Mouse (Mus musculus) MEL (cell line): ENCODE results near the gene Palm.

Experiments used
- BHLHE40 ChIP-seq: IDR thresholded peaks from 2 replicates; pipeline ENCODE4 v1.6.1; 2012; ENCODE audit warnings: low read depth, mild to moderate bottlenecking, inconsistent platforms, low read length, improper control_type of control experiment, borderline replicate concordance
- CTCF ChIP-seq, 3 experiments: IDR thresholded peaks in 2 of 3; conservative IDR thresholded peaks in 1 of 3; 2 replicates each; pipeline ENCODE4 v1.5.1; 2011 to 2012; ENCODE audit warnings: low read length in 3 of 3, low read depth in 2 of 3, mild to moderate bottlenecking in 2 of 3, improper control_type of control experiment in 1 of 3, inconsistent platforms in 1 of 3, mixed read lengths in 1 of 3, moderate library complexity in 1 of 3; ENCODE audit not compliant: control insufficient read depth in 1 of 3, insufficient read depth in 1 of 3, poor library complexity in 1 of 3, severe bottlenecking in 1 of 3
- EP300 ChIP-seq, 2 experiments: IDR thresholded peaks; 2 replicates each; pipeline ENCODE4 v1.6.1; 2011; ENCODE audit warnings: improper control_type of control experiment in 2 of 2, low read length in 2 of 2, low read depth in 1 of 2, mild to moderate bottlenecking in 1 of 2
- GATA1 ChIP-seq: IDR thresholded peaks from 2 replicates; pipeline ENCODE4 v1.6.1; 2011; ENCODE audit warnings: low read depth, low read length, improper control_type of control experiment
- HCFC1 ChIP-seq: IDR thresholded peaks from 2 replicates; pipeline ENCODE4 v1.6.1; 2012; ENCODE audit warnings: low read depth, mild to moderate bottlenecking, inconsistent platforms, low read length, improper control_type of control experiment, moderate library complexity
- MAFK ChIP-seq: IDR thresholded peaks from 2 replicates; pipeline ENCODE4 v1.6.1; 2011; ENCODE audit warnings: low read depth, mild to moderate bottlenecking, low read length, improper control_type of control experiment, borderline replicate concordance
- MAX ChIP-seq: IDR thresholded peaks from 2 replicates; pipeline ENCODE4 v1.6.1; 2011; ENCODE audit warnings: low read length, improper control_type of control experiment
- MYC ChIP-seq: IDR thresholded peaks from 2 replicates; pipeline ENCODE4 v1.6.1; 2011; ENCODE audit warnings: low read depth, mild to moderate bottlenecking, low read length, improper control_type of control experiment, moderate library complexity
- POLR2A ChIP-seq, 2 experiments: IDR thresholded peaks; 2 replicates each; pipeline ENCODE4 v1.6.1; 2011 to 2012; ENCODE audit warnings: low read length in 2 of 2, mild to moderate bottlenecking in 2 of 2, control low read depth in 1 of 2, improper control_type of control experiment in 1 of 2, low read depth in 1 of 2, moderate library complexity in 1 of 2; ENCODE audit not compliant: control insufficient read depth in 1 of 2, insufficient read depth in 1 of 2, poor library complexity in 1 of 2
- RCOR1 ChIP-seq: IDR thresholded peaks from 2 replicates; pipeline ENCODE4 v1.6.1; 2012; ENCODE audit warnings: low read depth, mild to moderate bottlenecking, inconsistent platforms, low read length, improper control_type of control experiment
- SMC3 ChIP-seq: IDR thresholded peaks from 2 replicates; pipeline ENCODE4 v1.6.1; 2011; ENCODE audit warnings: low read depth, low read length, improper control_type of control experiment
- UBTF ChIP-seq: IDR thresholded peaks from 2 replicates; pipeline ENCODE4 v1.6.1; 2012; ENCODE audit warnings: low read depth, mild to moderate bottlenecking, inconsistent platforms, low read length, improper control_type of control experiment, moderate library complexity, borderline replicate concordance; ENCODE audit not compliant: insufficient read depth
- ZKSCAN1 ChIP-seq: IDR thresholded peaks from 2 replicates; pipeline ENCODE4 v1.6.1; 2012; ENCODE audit warnings: low read depth, mild to moderate bottlenecking, inconsistent platforms, low read length, improper control_type of control experiment, moderate library complexity
- ZMIZ1 ChIP-seq: IDR thresholded peaks from 2 replicates; pipeline ENCODE4 v1.6.1; 2012; ENCODE audit warnings: low read depth, mild to moderate bottlenecking, inconsistent platforms, low read length, improper control_type of control experiment, moderate library complexity

DNA sequence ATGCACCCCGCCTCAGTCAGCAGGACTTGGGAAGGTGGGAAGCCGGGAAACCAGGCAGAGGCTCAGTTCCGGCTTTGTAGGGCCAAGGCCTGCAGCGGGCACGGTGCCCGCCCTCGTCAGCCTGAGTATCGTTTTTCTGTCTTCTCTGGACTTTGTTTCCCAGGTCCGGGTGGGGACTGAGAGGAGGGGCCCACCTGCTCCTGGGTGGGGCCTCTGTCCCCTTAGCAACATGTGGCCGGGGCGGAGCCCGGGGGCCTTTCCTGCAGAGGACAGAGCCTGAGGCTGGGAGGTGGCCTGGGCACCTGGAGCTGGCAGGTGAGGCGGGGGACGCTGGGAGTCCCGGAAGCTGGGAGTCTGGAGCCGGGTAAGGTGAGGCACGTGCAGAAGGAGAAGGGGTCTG lies 29.0 kb downstream of the Palm start:
- TF ChIP-seq UBTF (no peak), POLR2A (IDR thresholded peaks at IDR 0.05; ENCODE audit: control insufficient read depth in 1 of 2, insufficient read depth in 1 of 2, low read depth in 1 of 2, low read length in 2 of 2, poor library complexity in 1 of 2) (no peak), CTCF (IDR thresholded peaks at IDR 0.05 in 2 of 3, conservative IDR thresholded peaks at IDR 0.05 in 1 of 3; ENCODE audit: control insufficient read depth in 1 of 3, insufficient read depth in 1 of 3, low read depth in 2 of 3, low read length in 3 of 3, poor library complexity in 1 of 3, severe bottlenecking in 1 of 3) (no peak), MAFK (no peak), HCFC1 (no peak), BHLHE40 (no peak), SMC3 (no peak), ZMIZ1 (no peak), ZKSCAN1 (no peak), RCOR1 (no peak), GATA1 (no peak), MAX (no peak), EP300 (IDR thresholded peaks at IDR 0.05; ENCODE audit: low read depth in 1 of 2, low read length in 2 of 2) (no peak), MYC (no peak)
